Mouse (Mus musculus): Measurements from ENCODE around the gene Cpt1c. TPM values are rescaled to one million over a fixed set of nuclear protein-coding genes. Genes with fewer than 3 reads are reported as not detected.

The Cpt1c gene
- polyA plus RNA-seq, 1 experiment from 2014 or later, result 17.5 TPM

- no peak overlapping the region for H3K4me2 ChIP-seq (ENCODE audit: low read depth, severe bottlenecking)
- peaks cover 27% of the 10 kb centered on the region for H3K36me3 ChIP-seq (ENCODE audit: control insufficient read depth, insufficient read depth, low read length)
- WGBS, result 41% methylated on average over 6 of the region's 6 CpGs
Measured at GRCm38 (mm10) chr7:44983085-44983484, 8.4 kb upstream of the Cpt1c start.

GRCm38 (mm10) chr7:44981539-44981938 lies 6.9 kb upstream of the Cpt1c start:
- Histone ChIP-seq H3K4me3 (ENCODE audit: low read depth, low read length) (no peak overlapping the region), H3K9ac (ENCODE audit: low read length) (no peak overlapping the region), H3K9me3 (ENCODE audit: control insufficient read depth, low read length) (no peaks in the 10 kb centered on the region), H3K27ac (replicated peaks; ENCODE audit: low read depth, low read length) (no peak overlapping the region), H3K36me3 (ENCODE audit: control insufficient read depth, insufficient read depth, low read length) (peaks cover 43% of the 10 kb centered on the region), H3K4me2 (ENCODE audit: low read depth, severe bottlenecking) (no peak overlapping the region), H3K27me3 (ENCODE audit: control insufficient read depth, insufficient read depth, low read length) (no peaks in the 10 kb centered on the region), H3K4me1 (ENCODE audit: control insufficient read depth, insufficient read depth, low read length) (peaks cover 9% of the 10 kb centered on the region)
- DNase-seq (ENCODE audit: low spot score) (no peak), ATAC-seq (ENCODE audit: insufficient number of reproducible peaks, low FRiP score, low TSS enrichment, low read depth) (no peak)
- 92% methylated on average over 8 of the region's 8 CpGs for WGBS

More at GRCm38 (mm10) chr7:44983085-44983484, 8.4 kb upstream of the Cpt1c start:
- no peak for ATAC-seq (ENCODE audit: insufficient number of reproducible peaks, low FRiP score, low TSS enrichment, low read depth)
- Histone ChIP-seq H3K4me1 (ENCODE audit: control insufficient read depth, insufficient read depth, low read length) (peaks cover 9% of the 10 kb centered on the region), H3K27me3 (ENCODE audit: control insufficient read depth, insufficient read depth, low read length) (no peaks in the 10 kb centered on the region), H3K4me3 (ENCODE audit: low read depth, low read length) (no peak overlapping the region), H3K9ac (ENCODE audit: low read length) (no peak overlapping the region), H3K9me3 (ENCODE audit: control insufficient read depth, low read length) (no peaks in the 10 kb centered on the region), H3K27ac (replicated peaks; ENCODE audit: low read depth, low read length) (no peak overlapping the region)
- peak; percentile 92 for DNase-seq (ENCODE audit: low spot score)

DNA sequence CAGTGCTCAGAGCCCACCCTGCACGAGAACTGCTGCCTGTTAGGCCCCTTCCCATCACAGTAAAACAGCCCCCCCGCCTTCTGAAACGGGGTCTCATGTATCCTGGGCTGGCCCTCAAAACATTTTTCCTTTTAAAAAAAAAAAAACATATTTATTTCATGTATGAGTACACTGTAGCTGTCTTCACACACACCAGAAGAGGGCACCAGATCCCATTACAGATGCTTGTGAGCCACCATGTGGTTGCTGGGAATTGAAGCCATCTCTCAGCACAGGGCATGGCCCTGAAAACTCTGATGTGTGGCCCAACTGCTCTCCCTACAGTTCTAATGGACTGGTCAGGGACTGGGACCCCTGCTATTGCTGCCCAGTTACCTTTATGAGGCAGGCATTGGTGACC lies 3.6 kb upstream of the Cpt1c start:
- no peaks in the 10 kb centered on the region for H3K27me3 ChIP-seq (ENCODE audit: control insufficient read depth, insufficient read depth, low read length)
- no peaks in the 10 kb centered on the region for H3K9me3 ChIP-seq (ENCODE audit: control insufficient read depth, low read length)
- no peak overlapping the region for H3K4me2 ChIP-seq (ENCODE audit: low read depth, severe bottlenecking)
- DNase-seq (ENCODE audit: low spot score) (no peak), ATAC-seq (ENCODE audit: insufficient number of reproducible peaks, low FRiP score, low TSS enrichment, low read depth) (no peak)
- 95% methylated on average over 3 of the region's 3 CpGs for WGBS
- no peak overlapping the region for H3K27ac ChIP-seq (replicated peaks; ENCODE audit: low read depth, low read length)
- H3K9ac ChIP-seq (ENCODE audit: low read length), result no peak overlapping the region
- H3K36me3 ChIP-seq (ENCODE audit: control insufficient read depth, insufficient read depth, low read length), result peaks cover 45% of the 10 kb centered on the region
- H3K4me3 ChIP-seq (ENCODE audit: low read depth, low read length), result no peak overlapping the region
- H3K4me1 ChIP-seq (ENCODE audit: control insufficient read depth, insufficient read depth, low read length), result peaks cover 5% of the 10 kb centered on the region

DNA sequence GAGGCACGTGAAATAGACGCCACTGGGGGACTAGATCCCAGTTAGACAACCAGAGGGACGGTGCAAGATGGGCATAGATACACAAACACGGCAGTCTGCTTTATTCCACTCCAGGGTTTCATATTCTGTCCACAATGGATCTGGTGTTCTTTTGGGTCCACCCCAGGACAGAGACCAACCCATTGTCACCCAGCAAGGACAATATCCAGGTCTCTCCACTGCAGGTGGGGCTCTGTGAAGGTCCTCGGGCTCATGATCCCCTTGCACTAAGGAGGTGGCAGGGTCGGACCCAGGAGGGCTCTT lies 417 bp upstream of the Cpt1c start:
- H3K9me3 ChIP-seq (ENCODE audit: control insufficient read depth, low read length), result no peaks in the 10 kb centered on the region
- no peak overlapping the region for H3K4me3 ChIP-seq (ENCODE audit: low read depth, low read length)
- H3K9ac ChIP-seq (ENCODE audit: low read length), result no peak overlapping the region
- no peak overlapping the region for H3K27ac ChIP-seq (replicated peaks; ENCODE audit: low read depth, low read length)
- ATAC-seq (ENCODE audit: insufficient number of reproducible peaks, low FRiP score, low TSS enrichment, low read depth) (no peak), DNase-seq (ENCODE audit: low spot score) (no peak)
- H3K36me3 ChIP-seq (ENCODE audit: control insufficient read depth, insufficient read depth, low read length), result peaks cover 31% of the 10 kb centered on the region
- no peaks in the 10 kb centered on the region for H3K27me3 ChIP-seq (ENCODE audit: control insufficient read depth, insufficient read depth, low read length)
- H3K4me2 ChIP-seq (ENCODE audit: low read depth, severe bottlenecking), result peak overlapping the region; percentile 80; the same call in 1 of the 2 replicates
- WGBS, result 31% methylated on average over 6 of the region's 6 CpGs
- H3K4me1 ChIP-seq (ENCODE audit: control insufficient read depth, insufficient read depth, low read length), result peaks cover 11% of the 10 kb centered on the region

GRCm38 (mm10) chr7:44973415-44974130 lies 1.1 kb downstream of the Cpt1c start:
- Histone ChIP-seq H3K4me1 (ENCODE audit: control insufficient read depth, insufficient read depth, low read length) (peaks cover 11% of the 10 kb centered on the region), H3K9me3 (ENCODE audit: control insufficient read depth, low read length) (no peaks in the 10 kb centered on the region), H3K4me2 (ENCODE audit: low read depth, severe bottlenecking) (peak overlapping the region; percentile 80), H3K9ac (ENCODE audit: low read length) (peak overlapping the region; percentile 68), H3K4me3 (ENCODE audit: low read depth, low read length) (peak overlapping the region; percentile 48), H3K36me3 (ENCODE audit: control insufficient read depth, insufficient read depth, low read length) (peaks cover 20% of the 10 kb centered on the region), H3K27ac (replicated peaks; ENCODE audit: low read depth, low read length) (peak overlapping the region; percentile 42; the same call in 1 of the 2 replicates), H3K27me3 (ENCODE audit: control insufficient read depth, insufficient read depth, low read length) (no peaks in the 10 kb centered on the region)
- ATAC-seq (ENCODE audit: insufficient number of reproducible peaks, low FRiP score, low TSS enrichment, low read depth) (no peak), DNase-seq (ENCODE audit: low spot score) (no peak)
- 48% methylated on average over 14 of the region's 14 CpGs for WGBS

DNA sequence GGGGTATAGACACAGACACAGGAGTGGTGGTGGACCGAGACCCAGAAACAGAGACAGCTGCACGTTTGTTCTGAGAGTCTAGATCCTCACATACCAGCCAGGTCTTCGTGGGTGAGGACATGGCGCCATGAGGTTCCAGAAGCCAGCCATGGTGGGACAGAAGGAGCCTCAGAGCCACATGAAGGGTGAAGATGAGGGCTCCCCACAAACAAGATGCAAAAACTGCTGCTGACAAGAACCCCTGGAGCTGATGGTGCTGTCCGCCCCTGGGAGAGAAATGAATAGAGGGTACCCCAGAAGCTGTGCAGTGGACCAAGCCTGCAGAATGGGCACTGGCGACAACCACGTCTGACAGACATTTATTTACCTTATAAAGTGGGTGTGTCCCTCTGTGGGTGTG lies 3.5 kb downstream of the Cpt1c start:
- WGBS, result 80% methylated on average over 7 of the region's 7 CpGs
- peaks cover 11% of the 10 kb centered on the region for H3K4me1 ChIP-seq (ENCODE audit: control insufficient read depth, insufficient read depth, low read length)
- H3K27ac ChIP-seq (replicated peaks; ENCODE audit: low read depth, low read length), result no peak overlapping the region
- H3K4me3 ChIP-seq (ENCODE audit: low read depth, low read length), result peak overlapping the region; percentile 59
- DNase-seq (ENCODE audit: low spot score), result no peak
- H3K4me2 ChIP-seq (ENCODE audit: low read depth, severe bottlenecking), result peak overlapping the region; percentile 76
- H3K36me3 ChIP-seq (ENCODE audit: control insufficient read depth, insufficient read depth, low read length), result no peaks in the 10 kb centered on the region; the same call in 1 of the 2 replicates
- no peak for ATAC-seq (ENCODE audit: insufficient number of reproducible peaks, low FRiP score, low TSS enrichment, low read depth)
- H3K27me3 ChIP-seq (ENCODE audit: control insufficient read depth, insufficient read depth, low read length), result no peaks in the 10 kb centered on the region
- no peaks in the 10 kb centered on the region for H3K9me3 ChIP-seq (ENCODE audit: control insufficient read depth, low read length)
- H3K9ac ChIP-seq (ENCODE audit: low read length), result peak overlapping the region; percentile 65

DNA sequence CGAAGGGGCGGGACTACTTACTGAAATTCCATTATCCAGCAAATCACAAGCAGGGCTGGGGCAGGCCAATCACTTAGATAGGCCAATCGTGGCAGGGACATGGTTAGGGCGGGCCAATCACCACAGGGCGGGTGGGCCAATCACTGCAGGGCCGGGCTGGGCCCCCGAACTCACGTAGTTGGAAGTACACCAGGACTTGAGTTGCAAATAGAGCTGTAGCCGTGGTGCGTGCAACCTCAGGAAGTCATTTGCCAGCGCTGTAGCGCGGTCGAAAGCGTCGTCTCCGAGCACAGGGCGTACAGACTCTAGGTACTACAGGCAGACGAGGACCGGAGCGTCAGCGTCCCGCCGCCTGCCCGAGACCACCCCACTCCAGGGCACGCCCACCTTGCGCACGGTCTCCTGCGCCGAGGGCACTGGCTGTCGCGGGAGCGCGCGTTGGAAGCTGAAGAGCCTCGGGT lies 4.4 kb downstream of the Cpt1c start:
- Histone ChIP-seq H3K36me3 (ENCODE audit: control insufficient read depth, insufficient read depth, low read length) (no peaks in the 10 kb centered on the region; the same call in 1 of the 2 replicates), H3K4me1 (ENCODE audit: control insufficient read depth, insufficient read depth, low read length) (peaks cover 11% of the 10 kb centered on the region), H3K27me3 (ENCODE audit: control insufficient read depth, insufficient read depth, low read length) (no peaks in the 10 kb centered on the region), H3K4me3 (ENCODE audit: low read depth, low read length) (peak overlapping the region; percentile 59), H3K9ac (ENCODE audit: low read length) (peak overlapping the region; percentile 65), H3K27ac (replicated peaks; ENCODE audit: low read depth, low read length) (peak overlapping the region; percentile 69), H3K4me2 (ENCODE audit: low read depth, severe bottlenecking) (peak overlapping the region; percentile 76), H3K9me3 (ENCODE audit: control insufficient read depth, low read length) (no peaks in the 10 kb centered on the region)
- 0% methylated on average over 36 of the region's 36 CpGs for WGBS
- ATAC-seq (ENCODE audit: insufficient number of reproducible peaks, low FRiP score, low TSS enrichment, low read depth), result peak; percentile 96
- peak; percentile 92 for DNase-seq (ENCODE audit: low spot score)

DNA sequence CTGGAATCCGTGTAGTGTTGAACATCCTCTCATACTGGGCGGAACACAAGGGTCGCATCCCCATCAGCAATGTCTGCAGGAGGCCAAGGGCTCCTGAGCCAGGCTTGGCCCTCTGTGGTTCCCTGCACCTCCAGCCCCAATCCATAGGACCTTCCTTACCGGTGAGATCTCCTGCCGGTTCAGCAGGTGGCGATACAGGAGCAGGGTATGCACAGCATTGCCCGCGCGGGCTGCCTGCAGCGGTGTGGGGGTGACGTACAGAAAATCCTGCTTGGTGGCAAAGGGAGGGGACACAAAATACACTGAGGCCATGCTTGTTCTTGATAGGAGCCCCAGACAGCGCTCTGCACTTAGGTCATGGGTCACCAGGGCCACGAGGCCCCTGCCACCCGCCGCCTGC lies 8.0 kb downstream of the Cpt1c start:
- Histone ChIP-seq H3K36me3 (ENCODE audit: control insufficient read depth, insufficient read depth, low read length) (no peaks in the 10 kb centered on the region; the same call in 1 of the 2 replicates), H3K9me3 (ENCODE audit: control insufficient read depth, low read length) (no peaks in the 10 kb centered on the region), H3K9ac (ENCODE audit: low read length) (no peak overlapping the region), H3K27me3 (ENCODE audit: control insufficient read depth, insufficient read depth, low read length) (no peaks in the 10 kb centered on the region), H3K4me2 (ENCODE audit: low read depth, severe bottlenecking) (no peak overlapping the region), H3K4me3 (ENCODE audit: low read depth, low read length) (no peak overlapping the region), H3K4me1 (ENCODE audit: control insufficient read depth, insufficient read depth, low read length) (peaks cover 5% of the 10 kb centered on the region), H3K27ac (replicated peaks; ENCODE audit: low read depth, low read length) (no peak overlapping the region)
- 76% methylated on average over 15 of the region's 15 CpGs for WGBS
- DNase-seq (ENCODE audit: low spot score) (no peak), ATAC-seq (ENCODE audit: insufficient number of reproducible peaks, low FRiP score, low TSS enrichment, low read depth) (no peak)
